Mouse (Mus musculus): ENCODE measurements around the gene Fzd4.

Gene Fzd4

GRCm38 (mm10) chr7:89401136-89401858 lies 2.9 kb upstream of the Fzd4 start:
- DNase-seq: no peak

GRCm38 (mm10) chr7:89401936-89402335 lies 2.2 kb upstream of the Fzd4 start:
- no peak for DNase-seq

GRCm38 (mm10) chr7:89403053-89403972 lies 842 bp upstream of the Fzd4 start:
- peak; percentile 27 to 42 for DNase-seq

GRCm38 (mm10) chr7:89404734-89405440 lies 732 bp downstream of the Fzd4 start:
- peak in 1 of 2 experiments; percentile 8 for DNase-seq

- DNase-seq: no peak
Measured at GRCm38 (mm10) chr7:89406011-89406410, 1.9 kb downstream of the Fzd4 start.

GRCm38 (mm10) chr7:89407006-89407940 lies 3.1 kb downstream of the Fzd4 start:
- DNase-seq: no peak

- DNase-seq: no peak
Measured at GRCm38 (mm10) chr7:89410294-89410693, 6.1 kb downstream of the Fzd4 start.

- DNase-seq: no peak
Measured at GRCm38 (mm10) chr7:89411346-89411745, 7.2 kb downstream of the Fzd4 start.

GRCm38 (mm10) chr7:89412094-89412493 lies 7.9 kb downstream of the Fzd4 start:
- no peak for DNase-seq

GRCm38 (mm10) chr7:89416027-89416426 lies 11.9 kb downstream of the Fzd4 start:
- no peak for DNase-seq

- no peak for DNase-seq
Measured at GRCm38 (mm10) chr7:89417707-89418106, 13.6 kb downstream of the Fzd4 start.

- DNase-seq: no peak
Measured at GRCm38 (mm10) chr7:89418127-89418653, 14.0 kb downstream of the Fzd4 start.

GRCm38 (mm10) chr7:89418917-89419679 lies 14.9 kb downstream of the Fzd4 start:
- DNase-seq: no peak

GRCm38 (mm10) chr7:89421294-89421693 lies 17.1 kb downstream of the Fzd4 start:
- no peak for DNase-seq

GRCm38 (mm10) chr7:89422650-89423049 lies 18.5 kb downstream of the Fzd4 start:
- DNase-seq: no peak

GRCm38 (mm10) chr7:89423194-89423593 lies 19.0 kb downstream of the Fzd4 start:
- no peak for DNase-seq

GRCm38 (mm10) chr7:89423688-89424255 lies 19.6 kb downstream of the Fzd4 start:
- DNase-seq: no peak

- no peak for DNase-seq
Measured at GRCm38 (mm10) chr7:89424659-89425058, 20.5 kb downstream of the Fzd4 start.

GRCm38 (mm10) chr7:89425803-89426725 lies 21.9 kb downstream of the Fzd4 start:
- DNase-seq: no peak

- DNase-seq: no peak
Measured at GRCm38 (mm10) chr7:89427101-89427500, 22.9 kb downstream of the Fzd4 start.

All from spleen, adult 18-20 months (tissue).